Mouse (Mus musculus) erythroblast, embryonic 14.5 days (primary cell): ENCODE results near the gene Gab2.

Experiments
- GATA1 ChIP-seq: IDR thresholded peaks from 2 replicates; pipeline ENCODE4 v1.6.1; 2012; ENCODE audit warnings: low read length, inconsistent platforms, mixed read lengths
- TAL1 ChIP-seq: IDR thresholded peaks from 3 replicates; pipeline ENCODE4 v1.6.1; 2012; ENCODE audit warnings: low read length, inconsistent platforms, mixed read lengths

DNA sequence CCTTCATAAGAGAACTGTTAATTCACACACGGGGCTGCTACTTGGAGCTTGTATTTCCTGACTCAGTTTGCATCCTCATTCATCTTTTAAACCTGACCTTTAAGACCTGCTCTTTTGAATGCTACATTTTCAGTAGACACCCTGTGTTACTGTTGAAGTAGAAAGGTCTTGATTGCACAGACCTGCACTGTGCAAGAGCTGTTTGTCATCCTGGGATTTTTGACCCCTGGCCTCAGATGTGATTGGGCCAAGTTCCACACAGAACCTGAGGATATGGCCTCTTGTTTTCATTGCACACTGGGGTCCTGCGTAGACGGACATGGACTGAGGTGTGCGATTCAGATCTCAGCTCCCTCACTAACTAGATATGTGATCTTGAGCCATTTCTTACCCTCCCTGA is 257.2 kb downstream of the Gab2 start:
- TF ChIP-seq TAL1 (no peak), GATA1 (no peak)
